Mouse (Mus musculus) E14TG2a.4 (cell line): ENCODE data around the gene 4930467E23Rik.
"Not testable (repeated sequence)": the region's sequence is repeated elsewhere in the genome, so short reads cannot be mapped to it uniquely, and the experiment has no call there.

Source experiments
- CTCF ChIP-seq: conservative IDR thresholded peaks from 2 replicates; pipeline ENCODE4 v1.5.1; 2014; ENCODE audit warnings: low read length
- NANOG ChIP-seq: IDR thresholded peaks from 2 replicates; pipeline ENCODE4 v1.6.1; 2014; ENCODE audit warnings: borderline replicate concordance, low read length, mixed read lengths
- POU5F1 ChIP-seq: IDR thresholded peaks from 2 replicates; pipeline ENCODE4 v1.6.1; 2014; ENCODE audit warnings: low read length, borderline replicate concordance

- not testable (repeated sequence) for TF ChIP-seq CTCF, NANOG, POU5F1
Observed at GRCm38 (mm10) chr8:19682311-19682710, 47.1 kb upstream of the 4930467E23Rik start.
